Mouse (Mus musculus): ENCODE results near the gene Tnfrsf12a. TPM values are rescaled to one million over a fixed set of nuclear protein-coding genes. Genes with fewer than 3 reads are reported as not detected.

Gene Tnfrsf12a
- polyA plus RNA-seq, 1 experiment: 18.0 TPM

DNA sequence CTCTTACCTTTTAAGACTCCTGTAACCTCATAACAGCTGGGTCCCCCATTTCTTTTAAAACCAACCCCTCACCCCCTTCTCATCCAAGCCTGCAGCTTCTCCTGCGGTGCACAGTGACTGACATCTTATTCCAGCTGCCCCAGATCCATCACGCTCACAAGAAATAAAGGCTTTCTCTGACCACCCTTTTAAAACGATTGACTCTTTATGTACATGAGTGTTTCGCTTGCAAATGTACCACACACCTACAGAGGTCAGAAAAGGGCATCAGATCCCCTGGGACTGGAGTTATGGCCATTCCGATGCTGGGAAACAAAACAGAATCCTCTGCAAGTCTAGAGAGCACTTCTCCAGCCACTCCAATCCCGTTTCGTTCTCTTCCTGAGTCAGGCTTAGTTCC lies 49.5 kb downstream of the Tnfrsf12a start:
- 78% methylated on average over 7 of the region's 7 CpGs for WGBS
- Histone ChIP-seq H3K4me1 (ENCODE audit: control insufficient read depth, insufficient read depth, low read length) (no peaks in the 10 kb centered on the region; the same call in 1 of the 2 replicates), H3K27ac (ENCODE audit: control insufficient read depth, insufficient read depth, low read depth, low read length, poor library complexity) (no peak overlapping the region), H3K4me3 (replicated peaks; ENCODE audit: control insufficient read depth, low read depth, low read length) (no peak overlapping the region)
- TF ChIP-seq POLR2A (IDR thresholded peaks at IDR 0.05; ENCODE audit: borderline replicate concordance, control insufficient read depth, low read depth, low read length): no peak
- no peak for TF ChIP-seq CTCF (IDR thresholded peaks at IDR 0.05; ENCODE audit: control insufficient read depth, insufficient read depth, low read length)

Other genes starting within 250 kb of the Tnfrsf12a start
- not detected in 2 replicates for gene Vmn2r117, start 197.8 kb downstream of the Tnfrsf12a start, polyA plus RNA-seq (2011; ENCODE audit: insufficient read depth, insufficient read length, low replicate concordance, missing spikeins)
- gene Zfp213, start 113.2 kb downstream of the Tnfrsf12a start, polyA plus RNA-seq (2011; ENCODE audit: insufficient read depth, insufficient read length, low replicate concordance, missing spikeins): 3.6 and 4.3 TPM in 2 replicates
- gene Zfp13, start 78.0 kb downstream of the Tnfrsf12a start, polyA plus RNA-seq (2011; ENCODE audit: insufficient read depth, insufficient read length, low replicate concordance, missing spikeins): not detected in 2 replicates
- 4.2 TPM in 1 of 2 replicates, not detected in the other for gene Zscan10, start 76.6 kb downstream of the Tnfrsf12a start, polyA plus RNA-seq (2011; ENCODE audit: insufficient read depth, insufficient read length, low replicate concordance, missing spikeins)
- gene Mmp25, start 32.2 kb downstream of the Tnfrsf12a start, polyA plus RNA-seq (2011; ENCODE audit: insufficient read depth, insufficient read length, low replicate concordance, missing spikeins): 4.8 and 18.0 TPM in 2 replicates
- gene Bicdl2, start 17.0 kb downstream of the Tnfrsf12a start, polyA plus RNA-seq (2011; ENCODE audit: insufficient read depth, insufficient read length, low replicate concordance, missing spikeins): 0.66 and 2.2 TPM in 2 replicates
- gene Hcfc1r1, start 3.9 kb downstream of the Tnfrsf12a start, polyA plus RNA-seq (2011; ENCODE audit: insufficient read depth, insufficient read length, low replicate concordance, missing spikeins): 28.3 and 54.3 TPM in 2 replicates
- gene Thoc6, start 3.6 kb downstream of the Tnfrsf12a start, polyA plus RNA-seq (2011; ENCODE audit: insufficient read depth, insufficient read length, low replicate concordance, missing spikeins): 15.1 and 27.9 TPM in 2 replicates
- gene Cldn6, start 1.8 kb upstream of the Tnfrsf12a start, polyA plus RNA-seq (2011; ENCODE audit: insufficient read depth, insufficient read length, low replicate concordance, missing spikeins): 4.2 TPM in 1 of 2 replicates, not detected in the other
- gene Cldn9, start 6.6 kb upstream of the Tnfrsf12a start, polyA plus RNA-seq (2011; ENCODE audit: insufficient read depth, insufficient read length, low replicate concordance, missing spikeins): not detected in 2 replicates
- 0.90 and 3.5 TPM in 2 replicates for gene 1520401A03Rik, start 45.3 kb upstream of the Tnfrsf12a start, polyA plus RNA-seq (2011; ENCODE audit: insufficient read depth, insufficient read length, low replicate concordance, missing spikeins)
- gene Pkmyt1, start 48.9 kb upstream of the Tnfrsf12a start, polyA plus RNA-seq (2011; ENCODE audit: insufficient read depth, insufficient read length, low replicate concordance, missing spikeins): 48.5 and 85.5 TPM in 2 replicates
- gene Paqr4, start 63.4 kb upstream of the Tnfrsf12a start, polyA plus RNA-seq (2011; ENCODE audit: insufficient read depth, insufficient read length, low replicate concordance, missing spikeins): 6.4 and 8.1 TPM in 2 replicates
- gene Kremen2, start 68.4 kb upstream of the Tnfrsf12a start, polyA plus RNA-seq (2011; ENCODE audit: insufficient read depth, insufficient read length, low replicate concordance, missing spikeins): not detected in 2 replicates
- gene Flywch1, start 94.1 kb upstream of the Tnfrsf12a start, polyA plus RNA-seq (2011; ENCODE audit: insufficient read depth, insufficient read length, low replicate concordance, missing spikeins): 5.5 and 11.2 TPM in 2 replicates
- not detected in 2 replicates for gene Flywch2, start 108.6 kb upstream of the Tnfrsf12a start, polyA plus RNA-seq (2011; ENCODE audit: insufficient read depth, insufficient read length, low replicate concordance, missing spikeins)
- 328 and 487 TPM in 2 replicates for gene Srrm2, start 113.1 kb upstream of the Tnfrsf12a start, polyA plus RNA-seq (2011; ENCODE audit: insufficient read depth, insufficient read length, low replicate concordance, missing spikeins)
- 185 and 239 TPM in 2 replicates for gene Elob, start 151.7 kb upstream of the Tnfrsf12a start, polyA plus RNA-seq (2011; ENCODE audit: insufficient read depth, insufficient read length, low replicate concordance, missing spikeins)
- not detected in 2 replicates for gene Prss33, start 158.6 kb upstream of the Tnfrsf12a start, polyA plus RNA-seq (2011; ENCODE audit: insufficient read depth, insufficient read length, low replicate concordance, missing spikeins)
- gene Prss32, start 166.4 kb upstream of the Tnfrsf12a start, polyA plus RNA-seq (2011; ENCODE audit: insufficient read depth, insufficient read length, low replicate concordance, missing spikeins): not detected in 2 replicates
- gene Prss41, start 166.7 kb upstream of the Tnfrsf12a start, polyA plus RNA-seq (2011; ENCODE audit: insufficient read depth, insufficient read length, low replicate concordance, missing spikeins): not detected in 2 replicates
- gene Prss21, start 190.6 kb upstream of the Tnfrsf12a start, polyA plus RNA-seq (2011; ENCODE audit: insufficient read depth, insufficient read length, low replicate concordance, missing spikeins): not detected in 2 replicates
- gene Dcpp1, start 203.4 kb upstream of the Tnfrsf12a start, polyA plus RNA-seq (2011; ENCODE audit: insufficient read depth, insufficient read length, low replicate concordance, missing spikeins): not detected in 2 replicates
- not detected in 2 replicates for gene Dcpp2, start 203.4 kb upstream of the Tnfrsf12a start, polyA plus RNA-seq (2011; ENCODE audit: insufficient read depth, insufficient read length, low replicate concordance, missing spikeins)
- not detected in 2 replicates for gene Dcpp3, start 240.0 kb upstream of the Tnfrsf12a start, polyA plus RNA-seq (2011; ENCODE audit: insufficient read depth, insufficient read length, low replicate concordance, missing spikeins)